Mouse (Mus musculus): ENCODE results near the gene Lama4. TPM values are rescaled to one million over a fixed set of nuclear protein-coding genes. Genes with fewer than 3 reads are reported as not detected.

Lama4 gene
- polyA plus RNA-seq, 1 experiment, result 6.3 TPM

DNA sequence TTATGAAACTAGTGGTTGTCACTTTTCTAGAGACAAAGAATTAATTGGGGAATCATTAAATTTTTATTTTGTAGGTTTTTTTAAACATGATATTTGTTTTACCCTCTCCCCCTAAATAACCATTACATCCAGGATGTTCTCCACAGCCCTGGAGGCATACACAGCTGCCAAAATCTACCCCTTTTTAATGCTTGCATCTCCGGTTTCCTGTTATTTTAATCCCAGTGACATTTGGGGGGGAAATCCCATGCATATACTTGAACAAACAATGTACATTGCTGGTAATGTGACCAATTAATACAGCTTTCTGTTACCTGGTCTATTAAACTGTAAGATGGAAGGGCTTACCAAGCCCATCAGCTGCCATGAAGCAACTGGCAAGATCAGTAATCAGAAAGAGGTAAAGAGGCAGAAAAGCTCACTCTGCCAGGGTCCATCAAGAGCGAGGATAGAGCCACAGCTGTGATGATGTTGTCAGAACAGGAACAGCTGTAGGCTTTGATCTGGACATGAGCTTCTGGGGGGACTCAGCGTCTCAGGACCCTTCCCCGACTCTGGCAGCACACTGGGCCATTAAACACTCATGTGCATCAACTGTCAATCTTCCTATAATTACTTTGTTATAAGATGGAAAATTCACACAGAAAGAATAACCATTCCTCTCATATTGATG lies 41.3 kb downstream of the Lama4 start:
- H3K4me1 ChIP-seq (ENCODE audit: control insufficient read depth, insufficient read depth, low read length), result no peaks in the 10 kb centered on the region
- no peak overlapping the region for H3K4me3 ChIP-seq (ENCODE audit: insufficient read depth, low read length)
- H3K27ac ChIP-seq (ENCODE audit: insufficient read depth, low read length), result no peak overlapping the region
- TF ChIP-seq POLR2A (IDR thresholded peaks at IDR 0.05; ENCODE audit: extremely low read depth, insufficient read depth, low read length) (no peak), CTCF (IDR thresholded peaks at IDR 0.05; ENCODE audit: extremely low read depth, insufficient read depth, low read length) (no peak)

DNA sequence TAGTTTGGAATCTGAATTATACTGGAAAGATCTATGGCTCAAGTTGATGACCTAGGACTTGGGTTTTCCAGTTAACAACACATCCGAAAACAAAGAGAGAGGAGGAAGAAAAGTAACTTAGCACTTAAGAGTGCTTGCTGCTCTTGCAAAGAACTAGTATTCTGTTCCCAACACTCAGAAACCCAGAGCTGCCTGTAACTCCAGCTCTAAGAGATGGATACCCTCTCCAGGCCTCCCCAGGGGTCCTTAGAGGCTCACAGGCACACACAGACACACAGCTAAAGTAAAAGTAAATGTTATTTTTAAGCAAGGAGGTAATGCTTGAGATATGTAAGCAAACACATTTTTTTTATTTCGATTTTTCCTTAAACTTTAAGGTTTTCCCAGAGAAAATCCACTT lies 49.5 kb downstream of the Lama4 start:
- TF ChIP-seq CTCF (IDR thresholded peaks at IDR 0.05; ENCODE audit: extremely low read depth, insufficient read depth, low read length) (no peak), POLR2A (IDR thresholded peaks at IDR 0.05; ENCODE audit: extremely low read depth, insufficient read depth, low read length) (no peak)
- Histone ChIP-seq H3K4me3 (ENCODE audit: insufficient read depth, low read length) (no peak overlapping the region), H3K4me1 (ENCODE audit: control insufficient read depth, insufficient read depth, low read length) (peaks cover 2% of the 10 kb centered on the region), H3K27ac (ENCODE audit: insufficient read depth, low read length) (no peak overlapping the region)

DNA sequence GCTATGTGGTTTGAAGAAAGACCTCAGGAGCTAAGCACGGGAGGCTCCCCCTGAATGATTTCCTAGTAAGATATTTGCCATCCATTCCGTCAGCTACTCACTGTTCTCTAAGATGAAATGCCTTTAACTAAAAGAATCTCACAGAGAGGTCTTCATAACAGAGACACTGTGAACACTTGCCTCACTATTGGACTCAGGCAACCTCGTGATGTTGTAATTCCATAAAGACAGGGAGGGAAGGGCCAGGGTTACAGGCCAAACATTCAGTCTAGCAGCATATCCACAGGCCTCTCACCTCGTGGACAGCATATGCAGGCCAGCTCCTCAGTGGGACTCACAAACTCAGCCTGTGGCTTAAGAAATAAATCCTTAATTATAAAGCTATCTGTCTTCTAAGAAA lies 52.7 kb downstream of the Lama4 start:
- H3K4me3 ChIP-seq (ENCODE audit: insufficient read depth, low read length), result no peak overlapping the region
- H3K4me1 ChIP-seq (ENCODE audit: control insufficient read depth, insufficient read depth, low read length), result peaks cover 2% of the 10 kb centered on the region
- TF ChIP-seq CTCF (IDR thresholded peaks at IDR 0.05; ENCODE audit: extremely low read depth, insufficient read depth, low read length) (no peak), POLR2A (IDR thresholded peaks at IDR 0.05; ENCODE audit: extremely low read depth, insufficient read depth, low read length) (no peak)
- H3K27ac ChIP-seq (ENCODE audit: insufficient read depth, low read length), result no peak overlapping the region

DNA sequence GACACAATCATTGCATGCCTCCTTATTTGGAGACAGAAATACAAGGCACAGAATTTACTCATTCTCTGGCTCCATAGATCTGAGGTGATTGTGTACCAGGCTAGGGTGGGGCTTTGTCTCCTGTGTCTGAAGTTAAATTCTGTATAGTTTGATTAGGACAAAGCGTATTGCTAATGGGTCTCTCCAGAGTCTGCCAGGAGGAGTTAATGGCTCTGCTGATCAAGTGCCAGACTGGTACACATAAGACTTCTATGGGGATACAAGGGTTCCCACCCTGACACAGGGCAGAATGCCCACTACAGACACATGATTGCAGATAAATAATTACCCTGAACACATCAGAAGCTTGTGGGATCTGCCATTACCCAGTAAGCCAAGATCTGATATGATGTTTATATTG lies 53.3 kb downstream of the Lama4 start:
- no peak overlapping the region for H3K27ac ChIP-seq (ENCODE audit: insufficient read depth, low read length)

DNA sequence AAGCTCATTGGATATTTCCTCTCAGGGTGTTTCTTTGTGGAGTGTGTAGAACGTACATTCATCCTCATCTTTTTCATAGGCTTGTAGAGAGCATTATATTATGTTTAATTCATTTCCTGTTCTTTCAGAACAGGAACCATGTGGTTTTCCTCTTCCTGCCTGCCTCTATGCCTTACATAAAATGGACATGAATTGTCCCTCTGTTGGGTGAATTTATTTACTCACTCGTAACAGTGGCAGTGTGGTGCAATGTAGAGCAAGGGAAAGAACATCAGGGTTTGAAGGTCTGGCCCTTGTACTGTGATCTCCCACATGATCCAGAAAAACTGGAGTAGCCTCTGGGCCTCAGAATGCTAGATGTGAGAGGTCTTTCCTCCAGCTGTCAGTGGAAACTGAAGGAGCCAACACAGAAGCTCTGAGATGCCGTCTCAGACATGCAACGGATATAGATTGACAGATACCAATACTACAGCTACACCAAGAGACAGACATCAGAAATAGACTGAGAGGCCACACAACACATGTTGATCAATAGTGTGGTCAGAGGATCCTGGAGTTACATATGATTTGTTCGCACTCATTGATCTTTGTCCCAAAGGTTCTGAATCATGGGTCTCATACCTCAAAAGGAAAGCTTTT lies 58.4 kb downstream of the Lama4 start:
- no peak for TF ChIP-seq POLR2A (IDR thresholded peaks at IDR 0.05; ENCODE audit: extremely low read depth, insufficient read depth, low read length)
- no peak for TF ChIP-seq CTCF (IDR thresholded peaks at IDR 0.05; ENCODE audit: extremely low read depth, insufficient read depth, low read length)
- no peak overlapping the region for H3K27ac ChIP-seq (ENCODE audit: insufficient read depth, low read length)
- H3K4me1 ChIP-seq (ENCODE audit: control insufficient read depth, insufficient read depth, low read length), result no peaks in the 10 kb centered on the region; the same call in 1 of the 2 replicates

More for the DNA sequence above, 53.3 kb downstream of the Lama4 start:
- no peak overlapping the region for H3K4me3 ChIP-seq (ENCODE audit: insufficient read depth, low read length)
- peaks cover 2% of the 10 kb centered on the region for H3K4me1 ChIP-seq (ENCODE audit: control insufficient read depth, insufficient read depth, low read length)
- TF ChIP-seq CTCF (IDR thresholded peaks at IDR 0.05; ENCODE audit: extremely low read depth, insufficient read depth, low read length) (no peak), POLR2A (IDR thresholded peaks at IDR 0.05; ENCODE audit: extremely low read depth, insufficient read depth, low read length) (no peak)

DNA sequence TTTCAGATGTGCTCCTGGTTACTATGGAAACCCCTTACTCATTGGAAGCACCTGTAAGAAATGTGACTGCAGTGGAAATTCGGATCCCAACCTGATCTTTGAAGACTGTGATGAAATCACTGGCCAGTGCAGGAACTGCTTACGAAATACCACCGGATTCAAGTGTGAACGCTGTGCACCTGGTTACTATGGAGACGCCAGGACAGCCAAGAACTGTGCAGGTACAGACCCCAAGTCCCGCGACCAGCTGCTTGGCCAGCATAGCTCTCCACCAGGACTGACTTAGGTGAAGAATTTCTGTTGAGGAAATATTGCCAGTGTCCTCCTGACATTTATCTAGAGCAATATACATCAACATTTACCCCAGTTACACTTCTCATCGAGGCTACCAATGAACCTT lies 61.2 kb downstream of the Lama4 start:
- Histone ChIP-seq H3K4me3 (ENCODE audit: insufficient read depth, low read length) (no peak overlapping the region), H3K27ac (ENCODE audit: insufficient read depth, low read length) (no peak overlapping the region), H3K4me1 (ENCODE audit: control insufficient read depth, insufficient read depth, low read length) (no peaks in the 10 kb centered on the region)
- TF ChIP-seq CTCF (IDR thresholded peaks at IDR 0.05; ENCODE audit: extremely low read depth, insufficient read depth, low read length) (no peak), POLR2A (IDR thresholded peaks at IDR 0.05; ENCODE audit: extremely low read depth, insufficient read depth, low read length) (no peak)

More for the DNA sequence above, 58.4 kb downstream of the Lama4 start:
- no peak overlapping the region for H3K4me3 ChIP-seq (ENCODE audit: insufficient read depth, low read length)

DNA sequence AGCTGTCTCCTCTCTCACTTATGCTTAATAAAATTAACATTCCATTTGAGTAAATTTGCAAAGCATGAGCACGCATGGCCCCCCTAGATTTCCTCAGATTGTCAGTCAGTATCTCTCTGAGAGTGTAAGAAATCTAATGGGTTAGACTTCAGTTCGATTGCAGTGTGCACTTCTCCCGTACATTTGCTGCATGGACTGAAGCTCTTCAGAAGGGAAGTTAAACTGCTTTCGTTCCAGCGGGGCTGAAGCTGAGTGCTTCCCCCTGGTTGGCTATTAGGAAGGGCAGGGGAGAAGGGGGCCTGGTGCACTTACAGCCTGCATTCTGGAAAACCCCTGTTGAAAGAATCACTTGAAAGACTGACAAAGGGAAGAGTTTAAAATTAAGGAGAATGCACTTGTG lies 61.7 kb downstream of the Lama4 start:
- Histone ChIP-seq H3K4me1 (ENCODE audit: control insufficient read depth, insufficient read depth, low read length) (no peaks in the 10 kb centered on the region), H3K27ac (ENCODE audit: insufficient read depth, low read length) (no peak overlapping the region)
- TF ChIP-seq CTCF (IDR thresholded peaks at IDR 0.05; ENCODE audit: extremely low read depth, insufficient read depth, low read length) (no peak), POLR2A (IDR thresholded peaks at IDR 0.05; ENCODE audit: extremely low read depth, insufficient read depth, low read length) (no peak)

DNA sequence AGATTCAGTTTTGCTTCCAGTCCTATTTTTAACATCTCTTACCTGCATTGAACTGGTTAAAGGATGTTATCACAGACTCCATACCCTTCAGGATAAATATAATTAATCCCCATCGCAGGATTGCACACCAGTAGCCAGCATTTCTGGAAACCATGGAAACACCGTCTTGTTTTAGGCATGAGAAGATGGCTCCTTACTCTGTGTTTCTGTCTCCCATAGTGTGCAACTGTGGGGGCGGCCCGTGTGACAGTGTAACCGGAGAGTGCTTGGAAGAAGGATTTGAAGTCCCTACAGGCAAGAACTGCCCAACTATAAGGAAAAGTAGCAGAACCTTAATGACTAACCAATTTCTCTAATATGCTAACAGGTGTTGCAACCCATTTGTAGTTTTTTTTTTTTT lies 63.1 kb downstream of the Lama4 start:
- no peaks in the 10 kb centered on the region for H3K4me1 ChIP-seq (ENCODE audit: control insufficient read depth, insufficient read depth, low read length)
- TF ChIP-seq CTCF (IDR thresholded peaks at IDR 0.05; ENCODE audit: extremely low read depth, insufficient read depth, low read length), result no peak
- H3K27ac ChIP-seq (ENCODE audit: insufficient read depth, low read length), result no peak overlapping the region
- H3K4me3 ChIP-seq (ENCODE audit: insufficient read depth, low read length), result no peak overlapping the region

More for the DNA sequence above, 61.7 kb downstream of the Lama4 start:
- no peak overlapping the region for H3K4me3 ChIP-seq (ENCODE audit: insufficient read depth, low read length)

DNA sequence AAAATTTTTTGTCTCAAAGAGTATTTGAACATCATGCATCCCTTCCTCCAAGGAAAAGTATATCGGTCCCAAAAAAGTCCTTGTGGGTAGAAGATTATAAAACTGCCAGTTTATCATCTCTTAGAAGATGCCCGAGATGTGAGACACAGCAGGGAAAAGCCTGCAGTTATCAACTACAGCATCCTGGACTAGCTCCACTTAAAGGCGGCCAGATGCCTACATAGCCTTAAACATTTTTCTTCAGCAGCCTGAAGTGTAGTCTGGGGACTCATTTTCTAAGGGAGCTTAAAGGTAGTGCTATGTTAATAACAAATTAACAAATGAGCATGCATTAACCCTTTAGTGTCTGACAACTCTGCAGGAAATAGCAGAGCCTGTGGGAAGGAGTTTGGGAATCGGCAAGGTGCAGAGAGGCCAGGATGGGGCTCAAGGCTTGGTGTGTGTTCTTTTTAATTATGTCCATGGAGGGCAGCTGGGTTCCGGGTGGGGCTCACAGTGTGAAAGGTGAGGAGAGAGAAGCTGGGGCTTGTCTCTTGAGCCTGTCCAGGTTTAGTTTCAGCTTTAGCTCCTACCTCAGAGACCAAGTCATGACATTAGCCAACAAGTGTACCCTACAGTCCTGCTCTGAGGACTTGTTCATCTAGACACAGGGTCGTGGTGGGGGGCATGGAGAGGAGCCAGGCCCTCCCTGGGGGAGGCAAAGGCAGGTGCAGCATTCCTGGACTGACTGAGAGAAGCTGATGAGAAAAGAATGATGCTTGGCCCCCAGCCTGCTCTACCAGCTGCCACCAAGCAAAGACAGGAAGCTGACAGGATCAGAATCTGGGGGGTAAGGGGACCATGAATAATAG lies 64.2 kb downstream of the Lama4 start:
- TF ChIP-seq POLR2A (IDR thresholded peaks at IDR 0.05; ENCODE audit: extremely low read depth, insufficient read depth, low read length) (no peak), CTCF (IDR thresholded peaks at IDR 0.05; ENCODE audit: extremely low read depth, insufficient read depth, low read length) (no peak)
- Histone ChIP-seq H3K27ac (ENCODE audit: insufficient read depth, low read length) (no peak overlapping the region), H3K4me1 (ENCODE audit: control insufficient read depth, insufficient read depth, low read length) (no peaks in the 10 kb centered on the region), H3K4me3 (ENCODE audit: insufficient read depth, low read length) (no peak overlapping the region)
